Mouse (Mus musculus) B cell, adult (primary cell): ENCODE measurements around the gene Il17f. TPM values are rescaled to one million over a fixed set of nuclear protein-coding genes. Genes with fewer than 3 reads are reported as not detected.

ENCODE experiments used
- total RNA-seq: library from RNA; stranded (reverse); gene quantifications from 4 replicates; pipeline ENCODE4 v1.2.4, GENCODE M21; 2023; ENCODE audit not compliant: inconsistent age

Gene Il17f
- total RNA-seq: 0.66 to 1.9 TPM (median 1.0 TPM) in 3 of 4 replicates, not detected in the other

GRCm38 (mm10) chr1:20790517-20790916, at the start of gene Il17f:
Gene Il17f (minus strand): TSS chr1:20790617.

GRCm38 (mm10) chr1:20819771-20820605, 29.6 kb upstream of the Il17f start, which contains the start of gene Mcm3:
Gene Mcm3 (minus strand): TSS chr1:20820312.

GRCm38 (mm10) chr1:20730903-20731302, 59.5 kb downstream of the Il17f start, which contains the start of gene Il17a:
Gene Il17a (plus strand): TSS chr1:20730905.

Other genes with a start within 250 kb of the Il17f start
- gene Pkhd1, start 172.6 kb downstream of the Il17f start, total RNA-seq: not detected in 4 replicates
- not detected in 4 replicates for gene Il17a, start 59.7 kb downstream of the Il17f start, total RNA-seq
- 52.3 to 61.9 TPM (median 56.3 TPM) in 4 replicates for gene Mcm3, start 29.7 kb upstream of the Il17f start, total RNA-seq
- gene Paqr8, start 100.0 kb upstream of the Il17f start, total RNA-seq: 1.6 to 2.4 TPM (median 2.2 TPM) in 4 replicates
- 0.54 to 1.4 TPM (median 0.74 TPM) in 3 of 4 replicates, not detected in the other for gene Efhc1, start 161.0 kb upstream of the Il17f start, total RNA-seq